Mouse (Mus musculus): ENCODE data around the gene Rln1. TPM values are rescaled to one million over a fixed set of nuclear protein-coding genes. Genes with fewer than 3 reads are reported as not detected.

Rln1 gene
- polyA plus RNA-seq, 1 experiment from 2014 or later, result 0.78 TPM

DNA sequence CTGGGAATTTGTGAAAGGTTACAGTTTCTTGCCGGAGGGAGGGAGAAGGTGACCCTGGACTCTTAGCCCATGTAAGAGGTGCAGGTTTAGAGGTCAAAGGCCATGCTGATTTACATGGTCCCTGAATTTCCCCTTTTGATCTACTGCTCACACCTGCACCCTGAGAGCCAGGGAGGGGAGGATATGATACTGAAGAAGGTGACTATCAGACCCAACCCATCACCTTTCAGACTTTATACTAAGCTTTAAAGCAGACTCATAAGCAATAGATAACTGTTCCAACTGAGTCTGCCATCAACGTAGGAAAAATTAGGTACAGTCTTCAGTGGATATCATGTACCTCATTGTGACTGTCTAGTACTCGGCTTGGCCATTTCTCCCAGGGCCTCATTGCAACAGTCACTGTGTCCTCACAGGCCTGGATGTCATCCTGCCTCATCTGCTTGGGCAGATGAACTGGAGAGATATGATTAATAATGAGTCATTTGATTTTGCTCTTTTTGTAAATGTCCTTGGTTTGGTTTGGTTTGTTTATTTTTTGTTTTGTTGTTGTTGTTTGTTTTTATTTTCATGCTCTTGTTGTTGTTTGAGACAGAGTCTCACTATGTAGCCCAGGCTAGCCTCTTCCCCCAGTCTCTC lies 34.3 kb upstream of the Rln1 start:
- Histone ChIP-seq H3K4me1 (peaks cover 12% of the 10 kb centered on the region; the same call in 1 of the 2 replicates), H3K4me2 (replicated peaks) (no peak overlapping the region), H3K9ac (replicated peaks) (no peak overlapping the region), H3K27me3 (peaks cover 4% of the 10 kb centered on the region; the same call in 1 of the 2 replicates), H3K36me3 (no peaks in the 10 kb centered on the region), H3K9me3 (no peaks in the 10 kb centered on the region), H3K4me3 (no peak overlapping the region), H3K27ac (replicated peaks) (no peak overlapping the region)
- WGBS, result 84% methylated on average over 3 of the region's 3 CpGs
- no peak for ATAC-seq (ENCODE audit: low FRiP score, low read depth)

DNA sequence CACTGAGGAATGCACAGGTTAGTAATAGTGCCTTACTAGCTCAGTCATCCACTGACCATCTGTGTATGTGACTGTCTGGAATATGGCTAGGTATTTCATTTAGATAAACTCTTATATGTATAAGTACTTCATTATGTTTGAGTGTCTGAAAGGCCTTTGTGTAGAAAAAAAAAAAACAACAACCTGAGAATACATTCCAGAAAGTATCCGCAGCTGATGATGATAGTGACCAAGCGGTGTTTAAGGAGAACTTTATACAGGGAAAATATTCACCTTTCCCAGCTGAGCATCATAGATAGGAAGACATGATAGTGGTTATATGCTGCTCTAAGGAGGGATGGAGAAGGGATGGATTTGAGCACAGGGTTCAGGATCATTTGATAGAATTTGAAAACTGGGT lies 33.6 kb upstream of the Rln1 start:
- Histone ChIP-seq H3K4me3 (no peak overlapping the region), H3K4me2 (replicated peaks) (no peak overlapping the region), H3K27me3 (peaks cover 4% of the 10 kb centered on the region; the same call in 1 of the 2 replicates), H3K9ac (replicated peaks) (no peak overlapping the region), H3K9me3 (no peaks in the 10 kb centered on the region), H3K27ac (replicated peaks) (no peak overlapping the region), H3K4me1 (peaks cover 11% of the 10 kb centered on the region; the same call in 1 of the 2 replicates), H3K36me3 (no peaks in the 10 kb centered on the region)
- no peak for ATAC-seq (ENCODE audit: low FRiP score, low read depth)
- 86% methylated on average over 2 of the region's 2 CpGs for WGBS

GRCm38 (mm10) chr19:29366969-29367622 lies 32.6 kb upstream of the Rln1 start, which contains the start of the genes Plgrkt and Cd274:
Gene Plgrkt (minus strand): TSS chr19:29367390.
Gene Cd274 (plus strand): TSS chr19:29367455.
- ATAC-seq (ENCODE audit: low FRiP score, low read depth), result no peak
- peak within 1 kb of the TSS; percentile 41 for H3K4me3 ChIP-seq
- H3K27me3 ChIP-seq, result peaks cover 4% of the 10 kb centered on the region; the same call in 1 of the 2 replicates
- H3K9ac ChIP-seq (replicated peaks), result peak within 1 kb of the TSS; percentile 44
- H3K4me2 ChIP-seq (replicated peaks), result peak within 1 kb of the TSS; percentile 69
- H3K27ac ChIP-seq (replicated peaks), result no peak within 1 kb of the TSS
- peaks cover 17% of the 10 kb centered on the region; the same call in 1 of the 2 replicates for H3K4me1 ChIP-seq
- 5% methylated on average over 26 of the region's 26 CpGs for WGBS
- H3K36me3 ChIP-seq, result no peaks in the 10 kb centered on the region
- no peaks in the 10 kb centered on the region for H3K9me3 ChIP-seq

DNA sequence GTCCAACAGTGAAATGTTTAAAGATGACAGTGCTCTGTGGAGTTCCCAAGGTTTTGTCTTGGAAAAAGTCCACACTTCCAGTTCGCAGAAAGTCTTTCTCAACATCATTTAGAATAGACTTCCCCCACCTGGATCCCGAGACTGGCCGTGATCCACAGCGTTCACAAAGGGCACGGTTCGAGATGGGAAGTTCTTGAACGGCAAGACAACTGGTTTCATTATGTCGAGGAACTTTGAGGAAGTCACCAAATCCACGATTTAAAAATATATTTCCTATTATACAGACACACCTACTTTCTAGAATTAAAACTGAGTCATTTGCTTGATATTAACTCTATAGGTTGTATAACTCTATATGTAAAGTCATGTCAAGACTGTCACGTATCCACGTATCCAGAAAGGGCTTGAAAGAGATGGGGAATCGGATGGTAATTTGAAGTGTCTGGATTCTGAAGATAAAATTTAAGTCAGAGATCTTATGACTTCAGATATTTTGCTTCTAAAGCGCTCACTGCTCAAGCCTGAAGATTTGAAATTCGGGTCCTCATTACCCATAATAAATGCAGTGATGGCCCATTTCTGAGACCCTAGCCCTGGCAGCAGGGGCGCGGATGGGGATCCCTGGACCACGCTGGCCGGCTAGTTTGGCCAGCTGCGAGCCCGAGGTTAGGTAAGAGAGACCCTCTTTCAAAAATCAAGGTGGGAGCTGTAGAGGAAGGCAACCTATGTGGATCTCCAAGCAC lies 31.9 kb upstream of the Rln1 start:
- ATAC-seq (ENCODE audit: low FRiP score, low read depth), result no peak
- 66% methylated on average over 20 of the region's 20 CpGs for WGBS
- Histone ChIP-seq H3K9me3 (no peaks in the 10 kb centered on the region), H3K9ac (replicated peaks) (no peak overlapping the region), H3K27me3 (peaks cover 4% of the 10 kb centered on the region; the same call in 1 of the 2 replicates), H3K36me3 (no peaks in the 10 kb centered on the region), H3K4me3 (peak overlapping the region; percentile 41), H3K4me2 (replicated peaks) (peak overlapping the region; percentile 69), H3K4me1 (peaks cover 18% of the 10 kb centered on the region; the same call in 1 of the 2 replicates), H3K27ac (replicated peaks) (no peak overlapping the region)

GRCm38 (mm10) chr19:29365105-29365504 lies 30.6 kb upstream of the Rln1 start:
- no peak overlapping the region for H3K4me3 ChIP-seq
- H3K36me3 ChIP-seq, result no peaks in the 10 kb centered on the region
- peaks cover 25% of the 10 kb centered on the region; the same call in 1 of the 2 replicates for H3K4me1 ChIP-seq
- H3K9me3 ChIP-seq, result no peaks in the 10 kb centered on the region
- no peak overlapping the region for H3K27ac ChIP-seq (replicated peaks)
- H3K27me3 ChIP-seq, result peaks cover 4% of the 10 kb centered on the region; the same call in 1 of the 2 replicates
- no peak overlapping the region for H3K9ac ChIP-seq (replicated peaks)
- no peak overlapping the region for H3K4me2 ChIP-seq (replicated peaks)
- no peak for ATAC-seq (ENCODE audit: low FRiP score, low read depth)
- 30% methylated on average over 3 of the region's 3 CpGs for WGBS

DNA sequence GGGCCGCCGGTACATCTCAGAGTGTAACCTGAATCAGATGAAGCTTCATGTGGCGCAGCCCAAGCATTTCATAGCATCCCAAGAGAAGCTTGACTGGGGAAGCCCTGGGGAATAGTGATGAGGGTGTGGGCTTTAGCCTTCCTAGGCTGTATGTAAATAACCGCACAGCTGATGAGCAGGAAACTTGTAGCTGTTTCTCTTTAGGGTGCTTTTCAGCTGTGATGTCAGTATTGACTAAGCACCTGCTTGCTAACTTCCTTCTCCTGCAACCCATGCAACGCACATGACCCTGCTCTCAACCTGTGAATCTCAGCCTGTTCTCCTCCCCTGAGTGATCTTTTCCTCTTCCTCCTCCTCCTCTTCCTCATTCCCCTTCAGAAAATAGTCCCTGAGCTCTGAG lies 29.6 kb upstream of the Rln1 start:
- H3K4me2 ChIP-seq (replicated peaks), result no peak overlapping the region
- WGBS, result 77% methylated on average over 5 of the region's 5 CpGs

GRCm38 (mm10) chr19:29363557-29363956 lies 29.1 kb upstream of the Rln1 start:
- Histone ChIP-seq H3K4me3 (no peak overlapping the region), H3K9ac (replicated peaks) (no peak overlapping the region), H3K4me2 (replicated peaks) (no peak overlapping the region), H3K27ac (replicated peaks) (no peak overlapping the region), H3K4me1 (peaks cover 25% of the 10 kb centered on the region; the same call in 1 of the 2 replicates), H3K27me3 (peaks cover 4% of the 10 kb centered on the region; the same call in 1 of the 2 replicates), H3K36me3 (no peaks in the 10 kb centered on the region), H3K9me3 (no peaks in the 10 kb centered on the region)
- ATAC-seq (ENCODE audit: low FRiP score, low read depth), result no peak
- WGBS, result 88% methylated on average over 7 of the region's 7 CpGs

More for the DNA sequence above, 29.6 kb upstream of the Rln1 start:
- peaks cover 4% of the 10 kb centered on the region; the same call in 1 of the 2 replicates for H3K27me3 ChIP-seq
- H3K27ac ChIP-seq (replicated peaks), result no peak overlapping the region
- peaks cover 25% of the 10 kb centered on the region; the same call in 1 of the 2 replicates for H3K4me1 ChIP-seq
- no peaks in the 10 kb centered on the region for H3K36me3 ChIP-seq
- no peak for ATAC-seq (ENCODE audit: low FRiP score, low read depth)
- H3K9ac ChIP-seq (replicated peaks), result no peak overlapping the region
- H3K4me3 ChIP-seq, result no peak overlapping the region
- no peaks in the 10 kb centered on the region for H3K9me3 ChIP-seq

GRCm38 (mm10) chr19:29362173-29362930 lies 27.9 kb upstream of the Rln1 start:
- Histone ChIP-seq H3K27ac (replicated peaks) (no peak overlapping the region), H3K36me3 (no peaks in the 10 kb centered on the region), H3K9ac (replicated peaks) (peak overlapping the region; percentile 74), H3K27me3 (peaks cover 4% of the 10 kb centered on the region; the same call in 1 of the 2 replicates), H3K4me1 (peaks cover 22% of the 10 kb centered on the region; the same call in 1 of the 2 replicates), H3K4me2 (replicated peaks) (peak overlapping the region; percentile 76), H3K4me3 (peak overlapping the region; percentile 64), H3K9me3 (no peaks in the 10 kb centered on the region)
- ATAC-seq (ENCODE audit: low FRiP score, low read depth), result no peak
- 51% methylated on average over 13 of the region's 13 CpGs for WGBS

DNA sequence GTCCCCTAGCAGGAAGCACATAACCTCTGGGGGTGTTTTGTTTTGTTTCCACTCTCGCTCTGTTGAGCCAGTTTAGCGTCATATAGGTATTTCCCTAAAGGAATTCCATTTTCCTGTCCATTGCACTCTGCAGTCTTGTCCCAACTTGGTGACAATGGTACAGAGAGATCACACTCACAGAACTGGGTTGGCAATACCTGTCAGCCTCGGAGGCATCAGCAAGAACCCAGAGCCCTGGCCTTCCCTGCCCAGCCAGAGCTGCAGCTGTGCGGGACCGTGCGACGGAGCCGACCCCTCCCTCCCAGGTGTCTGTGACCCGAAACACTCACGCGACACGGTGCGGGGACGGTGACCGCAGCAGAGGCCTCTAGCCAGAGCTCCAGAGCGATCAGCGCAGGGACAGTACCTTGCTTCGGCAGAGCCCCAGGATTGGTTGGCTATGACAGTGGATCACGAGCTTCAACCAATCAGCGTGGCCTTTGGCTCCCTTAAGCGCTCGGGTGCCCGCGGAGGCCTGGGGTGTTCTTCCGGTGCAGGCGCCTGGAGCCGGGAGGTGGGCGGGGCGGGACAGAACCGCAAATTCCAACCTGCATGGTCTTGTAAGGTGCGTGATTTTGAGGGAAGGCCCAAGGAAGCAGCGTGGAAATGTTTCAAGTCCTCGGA lies 27.1 kb upstream of the Rln1 start:
- WGBS, result 2% methylated on average over 33 of the region's 33 CpGs
- Histone ChIP-seq H3K27me3 (peaks cover 4% of the 10 kb centered on the region; the same call in 1 of the 2 replicates), H3K9ac (replicated peaks) (peak overlapping the region; percentile 74), H3K4me2 (replicated peaks) (peak overlapping the region; percentile 76), H3K36me3 (no peaks in the 10 kb centered on the region), H3K4me1 (peaks cover 18% of the 10 kb centered on the region; the same call in 1 of the 2 replicates), H3K4me3 (peak overlapping the region; percentile 64), H3K27ac (replicated peaks) (no peak overlapping the region), H3K9me3 (no peaks in the 10 kb centered on the region)
- peak; percentile 100 for ATAC-seq (ENCODE audit: low FRiP score, low read depth)

- no peak overlapping the region for H3K4me3 ChIP-seq
- 86% methylated on average over 5 of the region's 5 CpGs for WGBS
- H3K36me3 ChIP-seq, result no peaks in the 10 kb centered on the region
- no peak overlapping the region for H3K9ac ChIP-seq (replicated peaks)
- no peaks in the 10 kb centered on the region for H3K9me3 ChIP-seq
- H3K4me1 ChIP-seq, result peaks cover 20% of the 10 kb centered on the region; the same call in 1 of the 2 replicates
- H3K4me2 ChIP-seq (replicated peaks), result no peak overlapping the region
- no peak for ATAC-seq (ENCODE audit: low FRiP score, low read depth)
- no peak overlapping the region for H3K27ac ChIP-seq (replicated peaks)
- H3K27me3 ChIP-seq, result peaks cover 4% of the 10 kb centered on the region; the same call in 1 of the 2 replicates
Measured at GRCm38 (mm10) chr19:29360251-29360650, 25.8 kb upstream of the Rln1 start.

- Histone ChIP-seq H3K9me3 (no peaks in the 10 kb centered on the region), H3K4me3 (no peak overlapping the region), H3K36me3 (no peaks in the 10 kb centered on the region), H3K4me2 (replicated peaks) (no peak overlapping the region), H3K27me3 (no peaks in the 10 kb centered on the region), H3K4me1 (peaks cover 8% of the 10 kb centered on the region; the same call in 1 of the 2 replicates), H3K27ac (replicated peaks) (no peak overlapping the region), H3K9ac (replicated peaks) (no peak overlapping the region)
- no peak for ATAC-seq (ENCODE audit: low FRiP score, low read depth)
- 82% methylated on average over 11 of the region's 11 CpGs for WGBS
Measured at GRCm38 (mm10) chr19:29356281-29356680, 21.8 kb upstream of the Rln1 start.

Data from midbrain, embryonic 12.5 days (tissue).